Comparison of ENCODE assay signal across 14 mouse cellular contexts in genomic region chr2:36035413-36036081, GRCm38 (mm10). TPM values are rescaled to one million over a fixed set of nuclear protein-coding genes. Genes with fewer than 3 reads are reported as not detected.
DNase-seq lines count a peak whose midpoint lies in the region; ATAC-seq and TF ChIP-seq lines count a peak whose summit lies in the region.
"Had no signal": no experiment of that assay in that cellular context is flagged by ENCODE, and none has a peak within 500 bp of the region (broad histone marks: within the 10 kb centered on the region; RNA-seq: fewer than 3 reads in every experiment).

No protein-coding gene starts in this region.

- H3K9ac ChIP-seq in heart, embryonic 12.5 days = no peak overlapping the region
- H3K9ac ChIP-seq in lung, embryonic 16.5 days (ENCODE audit: low read length) = no peak overlapping the region
- H3K9ac ChIP-seq in kidney, postnatal 0 days (ENCODE audit: low read depth, low read length) = no peak overlapping the region
- H3K9ac ChIP-seq in midbrain, embryonic 11.5 days (ENCODE audit: low read length) = no peak overlapping the region
- no peak overlapping the region for H3K9ac ChIP-seq in hindbrain, embryonic 13.5 days
- H3K9ac ChIP-seq in hindbrain, postnatal 0 days (replicated peaks; ENCODE audit: low read length) = no peak overlapping the region

- H3K9me3 ChIP-seq in heart, embryonic 12.5 days (replicated peaks) = peaks cover 11% of the 10 kb centered on the region; the same call in 1 of the 2 replicates
- no peaks in the 10 kb centered on the region for H3K9me3 ChIP-seq in lung, embryonic 16.5 days (ENCODE audit: control insufficient read depth, low read length)
- H3K9me3 ChIP-seq in kidney, postnatal 0 days (replicated peaks; ENCODE audit: low read length) = no peaks in the 10 kb centered on the region
- no peaks in the 10 kb centered on the region for H3K9me3 ChIP-seq in midbrain, embryonic 11.5 days (ENCODE audit: control insufficient read depth, low read length)
- no peaks in the 10 kb centered on the region for H3K9me3 ChIP-seq in hindbrain, embryonic 13.5 days
- H3K9me3 ChIP-seq in hindbrain, postnatal 0 days (ENCODE audit: low read length) = peaks cover 5% of the 10 kb centered on the region; the same call in 1 of the 2 replicates
- H3K9me3 ChIP-seq: forebrain, embryonic 10.5 days had no signal

- TF ChIP-seq CTCF in kidney, postnatal 0 days (IDR thresholded peaks at IDR 0.05; ENCODE audit: low read depth) = no peak
- no peak for TF ChIP-seq CTCF in hindbrain, postnatal 0 days (IDR thresholded peaks at IDR 0.05; ENCODE audit: low read depth)

- H3K27me3 ChIP-seq in heart, embryonic 12.5 days (replicated peaks) = no peaks in the 10 kb centered on the region
- no peaks in the 10 kb centered on the region for H3K27me3 ChIP-seq in lung, embryonic 16.5 days (ENCODE audit: control insufficient read depth, insufficient read depth, low read depth, low read length)
- H3K27me3 ChIP-seq in kidney, postnatal 0 days (ENCODE audit: insufficient read depth, low read length) = no peaks in the 10 kb centered on the region
- H3K27me3 ChIP-seq in midbrain, embryonic 11.5 days (ENCODE audit: control insufficient read depth, insufficient read depth, low read length) = no peaks in the 10 kb centered on the region
- H3K27me3 ChIP-seq in hindbrain, embryonic 13.5 days = no peaks in the 10 kb centered on the region
- no peaks in the 10 kb centered on the region for H3K27me3 ChIP-seq in hindbrain, postnatal 0 days (ENCODE audit: insufficient read depth, low read length)

- WGBS in heart, embryonic 12.5 days = 54% methylated on average over 11 of the region's 11 CpGs
- WGBS in lung, embryonic 16.5 days = 53% methylated on average over 11 of the region's 11 CpGs
- 42% methylated on average over 11 of the region's 11 CpGs for WGBS in kidney, postnatal 0 days
- WGBS in midbrain, embryonic 11.5 days = 85% methylated on average over 11 of the region's 11 CpGs
- 89% methylated on average over 11 of the region's 11 CpGs for WGBS in hindbrain, embryonic 13.5 days
- 89% methylated on average over 11 of the region's 11 CpGs for WGBS in hindbrain, postnatal 0 days

- no peak for ATAC-seq in heart, embryonic 12.5 days (ENCODE audit: insufficient number of reproducible peaks, low FRiP score)
- peak; percentile 60 for ATAC-seq in lung, embryonic 16.5 days (ENCODE audit: low read depth)
- no peak for ATAC-seq in kidney, postnatal 0 days (replicated peaks; ENCODE audit: low FRiP score, low read depth)
- no peak for ATAC-seq in midbrain, embryonic 11.5 days (ENCODE audit: low FRiP score)
- ATAC-seq in hindbrain, embryonic 13.5 days (ENCODE audit: low FRiP score) = no peak
- no peak for ATAC-seq in hindbrain, postnatal 0 days

- H3K27ac ChIP-seq in heart, embryonic 12.5 days (ENCODE audit: poor library complexity, severe bottlenecking) = no peak overlapping the region
- H3K27ac ChIP-seq in lung, embryonic 16.5 days (ENCODE audit: low read length) = peak overlapping the region; percentile 55; the same call in 1 of the 2 replicates
- H3K27ac ChIP-seq in kidney, postnatal 0 days = peak overlapping the region; percentile 73; the same call in 1 of the 2 replicates
- no peak overlapping the region for H3K27ac ChIP-seq in midbrain, embryonic 11.5 days (ENCODE audit: low read depth, low read length)
- H3K27ac ChIP-seq in hindbrain, embryonic 13.5 days = no peak overlapping the region
- H3K27ac ChIP-seq in hindbrain, postnatal 0 days = no peak overlapping the region
- H3K27ac ChIP-seq: forebrain, embryonic 10.5 days had no signal

- H3K4me1 ChIP-seq in heart, embryonic 12.5 days (replicated peaks) = peaks cover 15% of the 10 kb centered on the region
- peaks cover 2% of the 10 kb centered on the region; the same call in 1 of the 2 replicates for H3K4me1 ChIP-seq in lung, embryonic 16.5 days (replicated peaks; ENCODE audit: control insufficient read depth, insufficient read depth, low read length)
- H3K4me1 ChIP-seq in kidney, postnatal 0 days (replicated peaks; ENCODE audit: insufficient read depth, low read length) = 0 out of 2 replicates have a peak, but pooled peaks cover 6% of the 10 kb centered on the region
- H3K4me1 ChIP-seq in midbrain, embryonic 11.5 days (ENCODE audit: control insufficient read depth, insufficient read depth, low read length) = no peaks in the 10 kb centered on the region
- H3K4me1 ChIP-seq in hindbrain, embryonic 13.5 days (replicated peaks) = no peaks in the 10 kb centered on the region
- H3K4me1 ChIP-seq in hindbrain, postnatal 0 days (ENCODE audit: insufficient read depth, low read length) = no peaks in the 10 kb centered on the region
- H3K4me1 ChIP-seq: forebrain, embryonic 10.5 days had no signal

- DNase-seq in heart, adult 11 months = peak; percentile 95
- no peak for DNase-seq in lung, postnatal 14 days
- peak; percentile 79 for DNase-seq in kidney, postnatal 0 days (ENCODE audit: low spot score)
- no peak for DNase-seq in midbrain, embryonic 11.5 days (ENCODE audit: low spot score, missing footprints)
- no peak for DNase-seq in hindbrain, postnatal 0 days (ENCODE audit: low spot score)
- DNase-seq: cerebellum, adult 11 months; liver; midbrain, embryonic 14.5 days; right cerebral cortex, postnatal 14 days had no signal

- H3K4me3 ChIP-seq in heart, embryonic 12.5 days = no peak overlapping the region
- H3K4me3 ChIP-seq in lung, embryonic 16.5 days (ENCODE audit: low read length) = no peak overlapping the region
- no peak overlapping the region for H3K4me3 ChIP-seq in kidney, postnatal 0 days (replicated peaks; ENCODE audit: low read depth, low read length)
- H3K4me3 ChIP-seq in midbrain, embryonic 11.5 days (ENCODE audit: low read depth, low read length) = no peak overlapping the region
- H3K4me3 ChIP-seq in hindbrain, embryonic 13.5 days = no peak overlapping the region
- no peak overlapping the region for H3K4me3 ChIP-seq in hindbrain, postnatal 0 days (ENCODE audit: low read length)
- H3K4me3 ChIP-seq: forebrain, embryonic 10.5 days had no signal

- H3K4me2 ChIP-seq in heart, embryonic 12.5 days = no peak overlapping the region
- no peak overlapping the region for H3K4me2 ChIP-seq in lung, embryonic 16.5 days (ENCODE audit: low read depth, low read length)
- no peak overlapping the region for H3K4me2 ChIP-seq in kidney, postnatal 0 days (ENCODE audit: low read length)
- no peak overlapping the region for H3K4me2 ChIP-seq in midbrain, embryonic 11.5 days
- no peak overlapping the region for H3K4me2 ChIP-seq in hindbrain, embryonic 13.5 days
- no peak overlapping the region for H3K4me2 ChIP-seq in hindbrain, postnatal 0 days (ENCODE audit: low read depth, low read length)

- H3K36me3 ChIP-seq in heart, embryonic 12.5 days = peaks cover 43% of the 10 kb centered on the region
- H3K36me3 ChIP-seq in lung, embryonic 16.5 days (ENCODE audit: control insufficient read depth, insufficient read depth, low read length) = peaks cover 9% of the 10 kb centered on the region
- peaks cover 26% of the 10 kb centered on the region for H3K36me3 ChIP-seq in kidney, postnatal 0 days (ENCODE audit: insufficient read depth, low read length)
- no peaks in the 10 kb centered on the region; the same call in 1 of the 2 replicates for H3K36me3 ChIP-seq in midbrain, embryonic 11.5 days (ENCODE audit: control insufficient read depth, insufficient read depth, low read length)
- peaks cover 51% of the 10 kb centered on the region for H3K36me3 ChIP-seq in hindbrain, embryonic 13.5 days
- peaks cover 21% of the 10 kb centered on the region for H3K36me3 ChIP-seq in hindbrain, postnatal 0 days (ENCODE audit: insufficient read depth, low read length)

RNA-seq across cellular contexts. Expression of gene Ndufa8, which starts 13.7 kb away (rescaled TPM):
- polyA plus RNA-seq in heart, embryonic 12.5 days (2016; fragmentation: Nextera tagmentation; extraction: Ambion mirVana) = 287 and 300 TPM in 2 replicates
- 239 and 249 TPM in 2 replicates for polyA plus RNA-seq in lung, embryonic 16.5 days (2015; fragmentation: Nextera tagmentation; extraction: Ambion mirVana)
- 383 TPM in 2 replicates for polyA plus RNA-seq in kidney, postnatal 0 days (2015; fragmentation: Nextera tagmentation; extraction: Ambion mirVana)
- 184 and 186 TPM in 2 replicates for polyA plus RNA-seq in midbrain, embryonic 11.5 days (2014; fragmentation: Nextera tagmentation; extraction: Ambion mirVana)
- polyA plus RNA-seq in hindbrain, embryonic 13.5 days (2015; fragmentation: Nextera tagmentation; extraction: Ambion mirVana) = 261 and 262 TPM in 2 replicates
- 85.4 and 110 TPM in 2 replicates for total RNA-seq in hindbrain, postnatal 0 days (2014; rRNA removed)
- polyA plus RNA-seq in hindbrain, postnatal 0 days (2015; fragmentation: Nextera tagmentation; extraction: Ambion mirVana) = 350 and 376 TPM in 2 replicates

RNA-seq across cellular contexts. Expression of gene Morn5, which starts 13.7 kb away (rescaled TPM):
- polyA plus RNA-seq in heart, embryonic 12.5 days (2016; fragmentation: Nextera tagmentation; extraction: Ambion mirVana) = not detected in 2 replicates
- 9.6 and 11.1 TPM in 2 replicates for polyA plus RNA-seq in lung, embryonic 16.5 days (2015; fragmentation: Nextera tagmentation; extraction: Ambion mirVana)
- 0.27 and 0.62 TPM in 2 replicates for polyA plus RNA-seq in kidney, postnatal 0 days (2015; fragmentation: Nextera tagmentation; extraction: Ambion mirVana)
- 0.33 TPM in 1 of 2 replicates, not detected in the other for polyA plus RNA-seq in midbrain, embryonic 11.5 days (2014; fragmentation: Nextera tagmentation; extraction: Ambion mirVana)
- polyA plus RNA-seq in hindbrain, embryonic 13.5 days (2015; fragmentation: Nextera tagmentation; extraction: Ambion mirVana) = 1.9 and 5.7 TPM in 2 replicates
- 2.3 TPM in 1 of 2 replicates, not detected in the other for total RNA-seq in hindbrain, postnatal 0 days (2014; rRNA removed)
- 3.4 and 3.7 TPM in 2 replicates for polyA plus RNA-seq in hindbrain, postnatal 0 days (2015; fragmentation: Nextera tagmentation; extraction: Ambion mirVana)
- total RNA-seq: gastrocnemius, adult 18-20 months had no signal

RNA-seq across cellular contexts. Expression of gene Ttll11, which starts 55.8 kb away (rescaled TPM):
- 1.5 and 1.8 TPM in 2 replicates for polyA plus RNA-seq in heart, embryonic 12.5 days (2016; fragmentation: Nextera tagmentation; extraction: Ambion mirVana)
- polyA plus RNA-seq in lung, embryonic 16.5 days (2015; fragmentation: Nextera tagmentation; extraction: Ambion mirVana) = 0.55 and 0.60 TPM in 2 replicates
- polyA plus RNA-seq in kidney, postnatal 0 days (2015; fragmentation: Nextera tagmentation; extraction: Ambion mirVana) = 1.2 and 1.5 TPM in 2 replicates
- 1.9 and 3.0 TPM in 2 replicates for polyA plus RNA-seq in midbrain, embryonic 11.5 days (2014; fragmentation: Nextera tagmentation; extraction: Ambion mirVana)
- polyA plus RNA-seq in hindbrain, embryonic 13.5 days (2015; fragmentation: Nextera tagmentation; extraction: Ambion mirVana) = 4.1 and 4.3 TPM in 2 replicates
- total RNA-seq in hindbrain, postnatal 0 days (2014; rRNA removed) = 8.2 and 12.4 TPM in 2 replicates
- 5.8 and 6.1 TPM in 2 replicates for polyA plus RNA-seq in hindbrain, postnatal 0 days (2015; fragmentation: Nextera tagmentation; extraction: Ambion mirVana)

Comparison
In these comparisons a context has a peak if more than half of its experiments do, and no peak if none do; other contexts are left out.
1. DNase-seq: peak in heart, adult 11 months (single experiment) and kidney, postnatal 0 days (single experiment); none in lung, postnatal 14 days (single experiment), midbrain, embryonic 11.5 days (single experiment) and hindbrain, postnatal 0 days (single experiment).
2. H3K27ac ChIP-seq: peak in lung, embryonic 16.5 days (single experiment) and kidney, postnatal 0 days (single experiment); none in heart, embryonic 12.5 days (single experiment), midbrain, embryonic 11.5 days (single experiment), hindbrain, embryonic 13.5 days (single experiment) and hindbrain, postnatal 0 days (single experiment).